Mouse (Mus musculus): ENCODE data around the gene Ppm1h. TPM values are rescaled to one million over a fixed set of nuclear protein-coding genes. Genes with fewer than 3 reads are reported as not detected.

Ppm1h gene
- polyA plus RNA-seq, 1 experiment from 2014 or later = 1.8 TPM

DNA sequence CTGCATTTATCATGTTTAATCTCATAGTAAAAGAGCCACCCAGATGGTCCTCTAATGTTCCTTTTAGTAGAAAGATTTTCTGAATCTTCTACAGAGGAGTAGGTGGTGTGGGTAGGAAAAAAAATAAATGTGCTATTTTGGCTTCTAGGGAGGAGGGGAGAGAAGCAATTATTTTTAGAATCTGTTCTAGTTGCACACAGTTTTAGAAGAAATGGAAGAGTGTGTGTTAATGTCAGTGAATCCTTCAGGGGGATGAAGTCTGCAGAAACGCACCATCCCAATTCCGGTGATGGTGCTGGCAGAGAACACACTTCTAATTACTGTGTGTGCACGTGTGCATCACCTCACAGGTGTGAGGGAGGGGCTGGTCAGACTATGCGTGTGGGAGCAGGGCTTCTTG is 129.6 kb downstream of the Ppm1h start:
- no peak overlapping the region for H3K9ac ChIP-seq (ENCODE audit: low read depth, low read length)
- H3K4me2 ChIP-seq = no peak overlapping the region
- no peaks in the 10 kb centered on the region for H3K4me1 ChIP-seq (replicated peaks; ENCODE audit: control insufficient read depth, insufficient read depth, low read length)
- no peak overlapping the region for H3K27ac ChIP-seq (ENCODE audit: low read depth, low read length)
- DNase-seq (ENCODE audit: low spot score) (no peak), ATAC-seq (replicated peaks; ENCODE audit: low FRiP score) (no peak)
- H3K9me3 ChIP-seq (ENCODE audit: control insufficient read depth, low read length) = no peaks in the 10 kb centered on the region
- H3K27me3 ChIP-seq (replicated peaks; ENCODE audit: control insufficient read depth, insufficient read depth, low read length) = no peaks in the 10 kb centered on the region
- WGBS = 85% methylated on average over 4 of the region's 4 CpGs
- H3K4me3 ChIP-seq (ENCODE audit: low read depth, low read length) = no peak overlapping the region
- H3K36me3 ChIP-seq (ENCODE audit: control insufficient read depth, insufficient read depth, low read length) = no peaks in the 10 kb centered on the region

DNA sequence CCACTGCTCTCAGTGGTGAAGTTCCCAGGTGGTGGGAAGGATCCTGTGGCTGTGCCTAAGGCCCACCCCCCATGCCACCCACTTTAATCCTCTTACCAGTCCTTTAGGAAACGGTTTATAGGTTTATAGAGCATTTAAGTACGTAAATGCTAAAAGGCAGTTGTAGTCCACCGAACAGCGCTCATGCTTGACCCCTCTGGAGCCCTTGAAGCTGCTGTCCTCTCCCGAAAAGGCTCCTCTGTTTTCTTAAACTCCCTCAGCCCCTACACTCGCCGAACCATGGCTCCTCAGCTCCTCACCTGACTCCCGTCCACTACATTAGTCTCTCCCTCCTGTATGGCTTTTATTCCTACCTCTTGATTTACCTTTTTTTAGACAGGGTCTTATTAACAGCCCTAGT is 131.3 kb downstream of the Ppm1h start:
- Histone ChIP-seq H3K36me3 (ENCODE audit: control insufficient read depth, insufficient read depth, low read length) (no peaks in the 10 kb centered on the region), H3K27me3 (replicated peaks; ENCODE audit: control insufficient read depth, insufficient read depth, low read length) (no peaks in the 10 kb centered on the region), H3K9ac (ENCODE audit: low read depth, low read length) (no peak overlapping the region), H3K27ac (ENCODE audit: low read depth, low read length) (no peak overlapping the region), H3K4me2 (no peak overlapping the region), H3K9me3 (ENCODE audit: control insufficient read depth, low read length) (no peaks in the 10 kb centered on the region), H3K4me3 (ENCODE audit: low read depth, low read length) (no peak overlapping the region), H3K4me1 (replicated peaks; ENCODE audit: control insufficient read depth, insufficient read depth, low read length) (no peaks in the 10 kb centered on the region)
- ATAC-seq (replicated peaks; ENCODE audit: low FRiP score) = no peak
- DNase-seq (ENCODE audit: low spot score) = no peak
- 78% methylated on average over 8 of the region's 8 CpGs for WGBS

GRCm38 (mm10) chr10:122815094-122815493 is 136.5 kb downstream of the Ppm1h start:
- Histone ChIP-seq H3K4me2 (peak overlapping the region; percentile 10; the same call in 1 of the 2 replicates), H3K27ac (ENCODE audit: low read depth, low read length) (no peak overlapping the region), H3K36me3 (ENCODE audit: control insufficient read depth, insufficient read depth, low read length) (no peaks in the 10 kb centered on the region), H3K9me3 (ENCODE audit: control insufficient read depth, low read length) (no peaks in the 10 kb centered on the region), H3K9ac (ENCODE audit: low read depth, low read length) (no peak overlapping the region), H3K27me3 (replicated peaks; ENCODE audit: control insufficient read depth, insufficient read depth, low read length) (no peaks in the 10 kb centered on the region), H3K4me3 (ENCODE audit: low read depth, low read length) (no peak overlapping the region), H3K4me1 (replicated peaks; ENCODE audit: control insufficient read depth, insufficient read depth, low read length) (no peaks in the 10 kb centered on the region)
- no peak for DNase-seq (ENCODE audit: low spot score)
- ATAC-seq (replicated peaks; ENCODE audit: low FRiP score) = peak; percentile 77
- WGBS = 45% methylated on average over 14 of the region's 14 CpGs

- Histone ChIP-seq H3K4me2 (no peak overlapping the region), H3K36me3 (ENCODE audit: control insufficient read depth, insufficient read depth, low read length) (no peaks in the 10 kb centered on the region), H3K4me1 (replicated peaks; ENCODE audit: control insufficient read depth, insufficient read depth, low read length) (no peaks in the 10 kb centered on the region), H3K9me3 (ENCODE audit: control insufficient read depth, low read length) (no peaks in the 10 kb centered on the region), H3K27ac (ENCODE audit: low read depth, low read length) (no peak overlapping the region), H3K27me3 (replicated peaks; ENCODE audit: control insufficient read depth, insufficient read depth, low read length) (no peaks in the 10 kb centered on the region), H3K9ac (ENCODE audit: low read depth, low read length) (no peak overlapping the region), H3K4me3 (ENCODE audit: low read depth, low read length) (no peak overlapping the region)
- ATAC-seq (replicated peaks; ENCODE audit: low FRiP score) (no peak), DNase-seq (ENCODE audit: low spot score) (no peak)
- 79% methylated on average over 8 of the region's 8 CpGs for WGBS
Observed at GRCm38 (mm10) chr10:122817741-122818140, 139.2 kb downstream of the Ppm1h start.

DNA sequence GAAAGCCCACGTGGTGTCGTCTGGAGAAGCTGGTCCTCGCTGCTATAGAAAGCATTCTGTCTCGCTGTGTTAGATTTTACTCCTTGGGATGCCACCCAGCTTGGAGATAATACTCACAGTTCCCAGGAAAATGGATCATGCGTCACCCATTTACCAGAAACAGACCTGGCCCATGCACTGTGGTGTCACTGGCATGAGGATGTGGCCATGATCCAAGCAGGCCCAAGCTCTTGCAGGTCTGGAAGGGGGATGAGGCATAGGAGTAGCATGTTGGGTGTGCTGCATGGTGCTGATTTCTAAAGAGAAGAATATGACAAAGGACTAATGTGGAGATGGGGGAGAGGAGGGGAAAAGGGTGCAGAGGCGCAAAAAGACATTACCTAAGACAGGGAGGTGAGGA is 141.2 kb downstream of the Ppm1h start:
- H3K9ac ChIP-seq (ENCODE audit: low read depth, low read length) = no peak overlapping the region
- no peak overlapping the region for H3K4me3 ChIP-seq (ENCODE audit: low read depth, low read length)
- no peak overlapping the region for H3K27ac ChIP-seq (ENCODE audit: low read depth, low read length)
- no peak for DNase-seq (ENCODE audit: low spot score)
- H3K4me2 ChIP-seq = no peak overlapping the region
- ATAC-seq (replicated peaks; ENCODE audit: low FRiP score) = no peak
- H3K36me3 ChIP-seq (ENCODE audit: control insufficient read depth, insufficient read depth, low read length) = no peaks in the 10 kb centered on the region
- 88% methylated on average over 6 of the region's 6 CpGs for WGBS
- no peaks in the 10 kb centered on the region for H3K9me3 ChIP-seq (ENCODE audit: control insufficient read depth, low read length)
- H3K4me1 ChIP-seq (replicated peaks; ENCODE audit: control insufficient read depth, insufficient read depth, low read length) = no peaks in the 10 kb centered on the region
- no peaks in the 10 kb centered on the region for H3K27me3 ChIP-seq (replicated peaks; ENCODE audit: control insufficient read depth, insufficient read depth, low read length)

- Histone ChIP-seq H3K36me3 (ENCODE audit: control insufficient read depth, insufficient read depth, low read length) (no peaks in the 10 kb centered on the region), H3K9me3 (ENCODE audit: control insufficient read depth, low read length) (no peaks in the 10 kb centered on the region), H3K4me2 (no peak overlapping the region), H3K4me1 (replicated peaks; ENCODE audit: control insufficient read depth, insufficient read depth, low read length) (no peaks in the 10 kb centered on the region), H3K27me3 (replicated peaks; ENCODE audit: control insufficient read depth, insufficient read depth, low read length) (no peaks in the 10 kb centered on the region), H3K9ac (ENCODE audit: low read depth, low read length) (no peak overlapping the region), H3K4me3 (ENCODE audit: low read depth, low read length) (no peak overlapping the region), H3K27ac (ENCODE audit: low read depth, low read length) (no peak overlapping the region)
- 72% methylated on average over 6 of the region's 6 CpGs for WGBS
- no peak for DNase-seq (ENCODE audit: low spot score)
- no peak for ATAC-seq (replicated peaks; ENCODE audit: low FRiP score)
Observed at GRCm38 (mm10) chr10:122821549-122821948, 143.0 kb downstream of the Ppm1h start.

GRCm38 (mm10) chr10:122823642-122824041 is 145.1 kb downstream of the Ppm1h start:
- Histone ChIP-seq H3K4me3 (ENCODE audit: low read depth, low read length) (no peak overlapping the region), H3K27me3 (replicated peaks; ENCODE audit: control insufficient read depth, insufficient read depth, low read length) (no peaks in the 10 kb centered on the region), H3K9ac (ENCODE audit: low read depth, low read length) (no peak overlapping the region), H3K36me3 (ENCODE audit: control insufficient read depth, insufficient read depth, low read length) (no peaks in the 10 kb centered on the region), H3K27ac (ENCODE audit: low read depth, low read length) (no peak overlapping the region), H3K4me1 (replicated peaks; ENCODE audit: control insufficient read depth, insufficient read depth, low read length) (no peaks in the 10 kb centered on the region), H3K4me2 (no peak overlapping the region), H3K9me3 (ENCODE audit: control insufficient read depth, low read length) (no peaks in the 10 kb centered on the region)
- DNase-seq (ENCODE audit: low spot score) (no peak), ATAC-seq (replicated peaks; ENCODE audit: low FRiP score) (no peak)
- WGBS = 86% methylated on average over 13 of the region's 13 CpGs

DNA sequence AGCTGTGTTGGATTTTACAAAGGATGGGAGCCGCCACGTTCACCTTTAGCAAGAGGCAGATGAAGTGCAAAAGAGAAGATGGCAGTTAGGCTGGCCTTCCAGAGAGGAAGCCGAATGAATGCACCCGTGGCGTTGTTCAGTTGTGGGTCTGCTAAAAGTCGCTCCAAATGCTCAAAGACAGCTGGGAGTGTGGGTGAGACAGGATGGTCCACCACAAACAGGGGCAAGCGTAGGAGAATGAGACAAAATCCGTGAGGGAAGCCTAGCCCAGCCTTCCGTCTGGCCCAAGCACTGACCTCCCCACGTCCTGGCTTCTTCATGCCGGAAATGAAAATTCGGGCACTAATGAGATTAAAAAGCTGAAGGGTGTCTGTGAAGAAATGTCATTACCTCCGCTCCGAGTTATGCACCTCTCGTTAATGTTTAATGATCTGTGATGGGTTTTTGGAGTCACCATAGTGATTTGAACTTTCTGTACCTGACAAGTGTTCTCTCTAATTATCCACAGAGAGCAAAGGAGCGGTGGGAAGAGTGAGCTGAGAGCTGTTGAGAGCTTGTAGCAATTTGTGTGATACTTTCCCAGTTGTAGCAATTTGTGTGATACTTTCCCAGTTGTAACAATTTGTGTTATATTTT is 148.3 kb downstream of the Ppm1h start:
- no peak overlapping the region for H3K27ac ChIP-seq (ENCODE audit: low read depth, low read length)
- WGBS = 76% methylated on average over 16 of the region's 16 CpGs
- ATAC-seq (replicated peaks; ENCODE audit: low FRiP score) = no peak

GRCm38 (mm10) chr10:122827719-122828414 is 149.3 kb downstream of the Ppm1h start:
- no peak overlapping the region for H3K4me2 ChIP-seq

More for the DNA sequence above, 148.3 kb downstream of the Ppm1h start:
- H3K9me3 ChIP-seq (ENCODE audit: control insufficient read depth, low read length) = no peaks in the 10 kb centered on the region
- no peak overlapping the region for H3K4me3 ChIP-seq (ENCODE audit: low read depth, low read length)
- H3K4me1 ChIP-seq (replicated peaks; ENCODE audit: control insufficient read depth, insufficient read depth, low read length) = no peaks in the 10 kb centered on the region
- no peaks in the 10 kb centered on the region for H3K27me3 ChIP-seq (replicated peaks; ENCODE audit: control insufficient read depth, insufficient read depth, low read length)
- no peak overlapping the region for H3K4me2 ChIP-seq
- H3K36me3 ChIP-seq (ENCODE audit: control insufficient read depth, insufficient read depth, low read length) = no peaks in the 10 kb centered on the region
- no peak for DNase-seq (ENCODE audit: low spot score)
- no peak overlapping the region for H3K9ac ChIP-seq (ENCODE audit: low read depth, low read length)

More at GRCm38 (mm10) chr10:122827719-122828414, 149.3 kb downstream of the Ppm1h start:
- H3K36me3 ChIP-seq (ENCODE audit: control insufficient read depth, insufficient read depth, low read length) = no peaks in the 10 kb centered on the region
- no peak overlapping the region for H3K4me3 ChIP-seq (ENCODE audit: low read depth, low read length)
- DNase-seq (ENCODE audit: low spot score) = no peak
- no peak overlapping the region for H3K9ac ChIP-seq (ENCODE audit: low read depth, low read length)
- H3K4me1 ChIP-seq (replicated peaks; ENCODE audit: control insufficient read depth, insufficient read depth, low read length) = no peaks in the 10 kb centered on the region
- no peaks in the 10 kb centered on the region for H3K9me3 ChIP-seq (ENCODE audit: control insufficient read depth, low read length)
- WGBS = 75% methylated on average over 12 of the region's 12 CpGs
- no peak overlapping the region for H3K27ac ChIP-seq (ENCODE audit: low read depth, low read length)
- H3K27me3 ChIP-seq (replicated peaks; ENCODE audit: control insufficient read depth, insufficient read depth, low read length) = no peaks in the 10 kb centered on the region
- no peak for ATAC-seq (replicated peaks; ENCODE audit: low FRiP score)
